Mouse (Mus musculus) bone marrow macrophage, adult 2 months (primary cell): ENCODE measurements at regions not wholly inside any gene's neighbourhood (a gene's known extent, or its start where the extent isn't known, plus 50 kb on each side); places are given as distances from the start of the nearest gene placed in this dataset.

ENCODE experiments used
- CTCF ChIP-seq: IDR thresholded peaks from 2 replicates; pipeline ENCODE4 v1.5.1; 2012; ENCODE audit warnings: low read depth, mild to moderate bottlenecking, low read length, moderate library complexity
- POLR2A ChIP-seq: IDR thresholded peaks from 2 replicates; pipeline ENCODE4 v1.6.1; 2012; ENCODE audit warnings: mild to moderate bottlenecking, low read depth, low read length, borderline replicate concordance

- TF ChIP-seq POLR2A (no peak), CTCF (no peak)
Observed at GRCm38 (mm10) chr14:104661696-104662095, 139.3 kb upstream of the Rnf219 start.
